Mouse (Mus musculus) C2C12 (cell line): Measurements from ENCODE around the gene Gal3st4.
"Not testable (repeated sequence)": the region's sequence is repeated elsewhere in the genome, so short reads cannot be mapped to it uniquely, and the experiment has no call there.

Source experiments
- CEBPB ChIP-seq: IDR thresholded peaks from one replicate; pipeline ENCODE4 v1.6.1; 2011; ENCODE audit warnings: low read depth, mild to moderate bottlenecking, control low read depth, moderate library complexity
- CTCF ChIP-seq: IDR thresholded peaks from one replicate; pipeline ENCODE4 v1.5.1; 2011; ENCODE audit not compliant: control insufficient read depth, insufficient read depth, insufficient read length
- MAX ChIP-seq: IDR thresholded peaks from one replicate; pipeline ENCODE4 v1.6.1; 2011; ENCODE audit warnings: mild to moderate bottlenecking, control low read depth
- USF1 ChIP-seq: IDR thresholded peaks from one replicate; pipeline ENCODE4 v1.6.1; 2011; ENCODE audit warnings: low read depth, mild to moderate bottlenecking, control low read depth, moderate library complexity

DNA sequence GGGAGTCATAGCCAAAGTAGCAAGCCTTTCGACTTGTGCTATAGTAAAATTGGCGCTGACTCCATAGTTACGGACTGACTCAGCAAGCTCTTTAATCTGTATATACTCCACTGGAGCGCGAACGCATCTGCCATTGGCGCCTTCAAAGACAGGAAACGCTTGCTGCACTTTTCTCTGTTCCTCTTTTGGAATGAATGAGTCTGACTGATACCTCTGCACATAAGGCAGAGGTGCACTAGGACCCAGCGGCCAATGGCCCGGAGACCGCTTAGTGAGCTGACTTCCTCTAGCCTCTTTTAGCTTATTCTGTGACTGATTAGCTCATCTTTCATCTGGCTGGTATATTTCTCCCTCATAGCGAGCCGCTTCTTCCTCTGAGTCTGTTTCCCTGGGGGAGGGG, 56.0 kb downstream of the Gal3st4 start:
- TF ChIP-seq MAX, CTCF, USF1, CEBPB: not testable (repeated sequence)
